Mouse (Mus musculus): ENCODE results near the gene Bcas3. TPM values are rescaled to one million over a fixed set of nuclear protein-coding genes. Genes with fewer than 3 reads are reported as not detected.

The Bcas3 gene
- total RNA-seq, 2 experiments from 2014 or later, result 36.4 to 52.8 TPM

DNA sequence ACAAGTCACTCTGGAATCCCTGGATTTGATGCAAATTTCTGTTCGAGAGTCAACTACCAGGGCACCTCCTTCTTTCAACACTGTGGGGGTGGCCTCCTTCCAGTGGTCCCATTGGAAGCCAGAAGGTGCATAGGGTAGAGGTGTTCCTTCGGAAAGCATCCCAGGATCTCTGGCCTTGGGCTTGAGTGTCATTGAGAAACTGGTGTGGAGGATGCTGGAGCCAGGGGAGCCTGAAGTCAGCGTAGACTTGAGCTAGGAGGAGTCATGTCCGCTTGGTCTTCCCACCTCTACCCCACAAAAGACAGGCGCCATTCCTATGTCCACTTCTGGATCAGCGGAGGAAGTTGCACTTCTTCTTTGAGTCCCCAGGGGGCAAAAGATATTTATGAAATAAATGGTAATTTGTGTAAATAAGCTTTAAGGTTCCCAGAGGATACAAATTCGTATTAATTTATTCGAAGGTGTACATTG lies 488.3 kb downstream of the Bcas3 start:
- DNase-seq, result no peak

DNA sequence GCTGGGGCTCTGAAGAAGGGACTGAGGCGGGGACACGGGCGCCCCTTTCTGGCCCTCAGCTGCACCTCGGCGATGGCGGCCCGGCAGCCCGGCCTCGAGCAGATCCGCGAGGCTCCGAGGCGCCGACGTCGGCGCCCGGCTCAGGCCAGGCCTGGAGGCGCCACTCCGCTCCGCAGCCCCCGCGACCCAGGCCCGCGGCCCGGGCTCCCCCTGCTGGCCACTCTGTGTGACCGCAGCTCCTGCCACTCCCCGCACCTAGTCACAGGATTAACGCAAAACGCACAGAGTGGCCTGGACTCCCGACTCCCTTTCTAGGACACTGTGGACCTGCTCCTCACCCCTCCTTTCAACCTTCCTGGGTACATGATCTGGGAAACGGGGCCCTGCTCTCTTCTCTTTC lies 489.0 kb downstream of the Bcas3 start:
- DNase-seq, result peak; percentile 80 to 91

DNA sequence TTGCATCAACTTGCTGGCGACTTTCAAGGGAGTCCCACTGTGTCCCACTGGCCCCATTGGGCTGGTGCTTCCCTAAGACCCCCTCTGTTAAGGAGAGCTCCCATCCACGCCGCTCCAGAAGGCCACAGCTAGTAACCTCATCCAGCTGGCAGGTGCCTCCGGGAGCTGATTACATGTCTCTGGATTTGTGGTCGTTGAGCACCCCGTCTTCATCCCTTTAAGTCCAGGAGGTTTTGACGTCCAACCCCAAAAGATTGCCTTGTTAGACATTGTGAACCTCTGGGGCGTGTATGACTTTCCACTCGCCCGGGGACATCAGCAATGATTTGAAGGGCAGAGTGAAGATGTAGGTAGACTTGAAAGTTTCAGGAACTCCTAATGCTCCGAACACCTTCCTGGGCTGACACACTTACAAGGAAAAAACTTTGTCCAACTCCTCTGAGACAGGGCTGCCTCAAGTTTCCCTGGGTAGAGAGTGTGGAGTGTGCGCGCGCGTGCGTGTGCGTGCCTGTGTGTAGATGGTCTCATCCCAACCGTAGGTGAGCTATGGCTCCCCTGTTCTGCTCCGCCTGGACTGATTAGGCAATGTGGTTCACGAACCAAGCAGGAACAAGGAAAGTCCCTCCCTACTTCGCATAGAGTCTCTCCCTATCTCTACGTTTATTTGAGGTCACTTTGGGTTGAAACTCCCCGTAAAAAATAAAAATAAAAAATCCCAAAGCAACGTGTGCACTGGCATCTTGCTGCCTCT lies 489.8 kb downstream of the Bcas3 start:
- DNase-seq, result peak in 1 of 2 experiments; percentile 32

DNA sequence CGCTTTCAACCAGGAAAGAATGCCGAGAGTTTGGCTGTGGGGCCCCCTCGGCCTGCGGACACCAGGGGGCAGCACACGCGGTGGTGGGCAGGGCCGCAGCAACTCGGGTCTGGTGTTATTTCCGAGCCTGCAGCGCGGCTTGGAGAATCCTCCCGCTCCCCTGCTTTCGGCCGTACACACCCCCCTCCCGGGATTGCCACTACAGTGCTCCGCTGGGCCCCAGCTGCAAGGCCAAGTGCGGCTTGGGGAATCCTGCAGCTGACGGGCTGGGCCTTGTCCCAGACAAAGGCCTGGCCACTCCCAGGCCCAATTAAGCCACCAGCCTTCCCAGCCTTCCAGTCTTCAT lies 490.4 kb downstream of the Bcas3 start:
- DNase-seq, result peak; percentile 85 to 92

DNA sequence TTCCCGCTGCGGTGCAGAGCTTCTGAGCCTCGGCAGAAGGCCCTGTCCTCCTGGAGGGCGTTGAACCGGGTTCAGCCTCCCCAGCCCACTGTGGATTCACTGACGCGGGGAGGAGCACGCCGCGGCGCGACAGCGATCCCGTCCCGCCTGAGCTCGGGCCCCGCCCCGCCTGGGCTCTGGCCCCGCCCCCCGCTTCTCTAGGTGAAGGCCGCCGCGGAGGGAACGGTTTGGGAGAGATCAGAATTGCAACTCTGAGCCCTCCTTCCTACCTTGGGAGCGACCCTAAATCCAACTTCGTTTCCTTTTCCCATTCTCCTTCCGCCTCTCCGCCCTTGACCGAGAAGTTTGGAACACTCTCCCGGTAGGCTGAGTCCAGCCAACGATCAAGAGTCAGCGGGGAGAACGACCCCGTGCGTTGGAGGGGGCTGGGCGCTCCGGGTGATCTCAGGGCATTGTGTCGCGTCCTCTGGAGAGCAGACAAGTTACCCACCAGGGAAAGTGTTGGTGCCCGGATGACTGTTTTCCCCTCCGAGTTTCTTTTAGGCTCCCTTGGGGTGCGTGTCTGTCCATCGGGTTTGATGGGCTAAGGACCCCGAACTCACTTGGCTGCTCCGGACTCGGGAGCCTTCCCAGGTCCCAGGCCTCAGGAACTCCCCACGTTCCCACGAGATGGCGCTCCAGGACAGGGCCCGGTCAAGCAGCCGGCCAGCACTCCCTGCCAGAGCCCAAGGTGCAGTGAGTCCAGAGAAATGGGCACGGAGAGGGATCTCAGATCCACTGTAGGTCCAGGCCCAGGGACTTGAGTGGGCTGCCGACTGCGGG lies 491.4 kb downstream of the Bcas3 start:
- peak; percentile 95 to 97 for DNase-seq

DNA sequence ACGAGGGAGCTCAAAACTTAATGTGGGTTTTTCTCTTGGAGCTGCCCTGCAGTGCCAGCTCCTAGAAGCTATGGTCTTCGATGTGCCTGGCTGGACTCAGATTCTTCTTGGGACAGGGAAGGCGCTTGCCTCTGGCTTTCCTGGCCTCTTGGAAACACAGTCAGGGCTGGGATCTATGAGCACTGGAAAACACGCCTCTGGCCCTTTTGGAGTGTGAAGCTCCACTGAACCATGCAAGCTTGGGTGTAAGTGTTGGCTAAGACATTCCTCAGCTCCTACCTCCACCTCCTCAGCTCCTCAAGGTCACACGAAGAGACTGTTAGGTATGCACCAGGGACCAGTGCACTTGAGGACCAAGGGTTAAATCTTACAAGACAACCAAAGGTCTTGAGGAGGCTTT lies 492.0 kb downstream of the Bcas3 start:
- no peak for DNase-seq

DNA sequence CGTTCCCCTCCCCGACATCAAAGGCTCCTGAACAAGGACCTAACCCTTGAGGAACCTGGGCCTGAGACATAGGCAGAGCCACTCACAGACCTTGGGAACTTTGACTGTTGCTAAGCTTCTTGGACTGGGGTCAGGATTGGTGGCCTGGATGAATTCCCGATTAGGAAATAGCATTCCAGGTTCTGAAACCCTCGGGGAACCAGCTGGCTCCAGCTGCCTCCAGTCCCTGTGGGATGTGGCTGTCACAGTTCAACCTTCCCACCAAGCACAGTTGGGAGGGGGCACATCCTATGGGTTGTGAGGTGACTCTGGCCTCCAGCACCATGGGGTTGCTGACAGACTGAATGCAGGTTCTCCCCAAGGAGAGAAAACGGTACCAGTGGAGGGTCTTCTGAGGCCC lies 493.0 kb downstream of the Bcas3 start:
- peak in 1 of 2 experiments; percentile 59 for DNase-seq

DNA sequence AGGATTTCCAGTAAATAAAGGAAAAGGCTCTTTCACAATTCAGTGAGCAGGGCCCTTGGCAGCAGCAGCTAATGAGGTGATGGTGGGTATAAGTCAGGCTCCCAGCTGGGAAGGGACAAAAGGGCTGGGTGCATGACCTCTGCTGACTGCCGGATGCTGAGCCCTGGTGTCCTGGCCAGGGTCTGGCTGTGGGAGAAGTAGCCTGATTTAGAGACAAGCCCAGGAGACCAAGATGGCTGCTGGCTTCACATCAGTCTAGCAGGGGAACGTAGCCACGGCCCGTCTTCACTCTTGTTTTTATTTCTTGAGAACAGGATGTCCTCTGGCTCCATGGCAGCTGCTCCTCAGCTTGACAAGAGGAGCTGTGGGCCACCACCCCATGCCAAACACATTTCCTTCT lies 493.5 kb downstream of the Bcas3 start:
- no peak for DNase-seq

DNA sequence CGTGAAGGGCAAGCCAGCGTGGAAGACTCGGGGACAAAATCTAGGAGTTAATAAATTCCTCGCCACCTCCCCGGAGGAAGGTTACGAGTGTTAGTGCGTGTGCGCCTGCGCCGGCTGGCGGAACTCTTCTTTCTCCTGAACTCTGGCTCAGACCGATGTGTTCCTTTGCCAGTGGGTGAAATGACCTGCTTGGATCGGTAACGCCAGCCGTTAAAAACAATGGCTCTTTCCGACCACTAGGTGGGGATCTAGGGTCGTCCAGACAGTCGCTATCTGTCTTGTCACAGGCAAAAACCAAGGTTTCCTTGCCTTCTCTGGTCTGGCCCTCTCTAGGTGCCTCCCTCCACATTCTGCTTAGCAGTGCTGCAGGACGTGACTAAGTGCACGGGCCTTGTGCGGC lies 496.1 kb downstream of the Bcas3 start:
- peak; percentile 77 to 82 for DNase-seq

DNA sequence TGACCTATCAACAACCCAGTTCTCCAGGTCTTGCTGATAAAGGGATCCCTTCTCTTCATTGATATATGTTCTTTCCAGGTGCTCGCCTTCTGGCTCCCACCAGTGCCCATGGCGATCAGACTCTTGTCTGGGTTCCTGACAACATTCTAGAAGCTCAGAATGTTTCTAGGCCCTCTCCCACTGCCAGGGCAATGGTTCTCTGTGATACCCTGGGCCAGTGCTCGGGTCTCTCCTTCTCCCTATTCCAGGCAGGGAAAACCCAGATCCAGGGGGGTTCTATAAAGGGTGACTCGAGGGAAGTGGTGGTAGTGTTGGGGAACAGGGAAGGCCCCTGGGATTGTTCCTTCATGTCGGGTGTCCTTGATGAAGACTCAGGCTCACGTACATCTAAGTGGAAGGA lies 497.3 kb downstream of the Bcas3 start, which contains the start of gene Gm11444:
Gene Gm11444 (minus strand): TSS at position 101 of the 400 bp plus-strand sequence.
- no peak for DNase-seq

DNA sequence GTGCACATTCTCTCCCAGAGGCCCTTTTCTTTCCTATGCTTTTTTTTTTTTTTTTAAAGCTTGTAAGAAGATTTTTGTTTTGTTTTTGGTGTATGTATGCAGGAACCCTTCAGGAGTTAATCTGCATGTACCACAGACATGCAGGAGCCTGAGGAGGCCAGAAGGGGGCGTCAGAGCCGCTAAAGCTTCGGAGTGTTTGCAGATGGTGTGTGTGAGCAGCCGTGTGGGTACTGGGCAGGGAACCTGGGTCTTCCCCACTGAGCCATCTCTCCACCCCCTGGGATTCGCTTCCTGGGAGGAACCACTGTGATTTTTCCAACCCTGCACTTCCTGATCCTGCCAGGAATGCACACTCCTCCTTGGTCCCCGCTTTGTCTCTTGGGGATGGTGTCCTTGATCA lies 497.8 kb downstream of the Bcas3 start:
- DNase-seq, result no peak

DNA sequence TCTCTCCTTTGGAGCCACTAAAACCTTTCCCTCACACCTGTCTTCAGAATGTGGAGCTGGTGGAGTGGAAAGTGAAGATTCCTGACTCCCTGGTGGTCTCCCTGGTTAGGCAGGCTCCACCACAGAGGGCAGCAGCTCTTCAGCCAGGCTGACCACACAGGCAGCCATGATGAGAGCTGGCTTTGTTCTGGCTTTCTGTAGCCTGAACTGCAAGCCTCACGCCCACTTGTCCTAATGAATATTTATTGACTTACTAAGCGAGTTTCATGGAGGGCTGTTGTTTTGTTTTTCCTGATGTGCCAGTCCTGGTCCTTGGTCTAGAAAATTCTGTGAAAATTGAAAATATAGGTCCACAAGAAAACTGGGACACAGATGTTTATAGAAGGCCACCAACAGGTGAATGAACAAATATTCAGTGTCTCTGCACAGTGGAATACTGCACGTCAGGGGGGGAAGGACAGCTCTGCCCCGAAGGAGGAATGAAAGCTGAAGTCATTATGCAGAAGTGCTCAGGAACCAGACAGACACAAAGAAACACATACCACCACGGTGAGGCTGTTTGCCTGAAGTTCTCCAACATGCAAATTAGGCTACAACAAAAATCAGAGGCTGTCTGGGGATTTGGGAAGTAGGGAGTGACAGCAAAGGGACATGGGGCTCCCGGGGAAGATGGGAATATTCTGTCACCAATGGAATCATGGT lies 505.2 kb downstream of the Bcas3 start:
- DNase-seq, result no peak

DNA sequence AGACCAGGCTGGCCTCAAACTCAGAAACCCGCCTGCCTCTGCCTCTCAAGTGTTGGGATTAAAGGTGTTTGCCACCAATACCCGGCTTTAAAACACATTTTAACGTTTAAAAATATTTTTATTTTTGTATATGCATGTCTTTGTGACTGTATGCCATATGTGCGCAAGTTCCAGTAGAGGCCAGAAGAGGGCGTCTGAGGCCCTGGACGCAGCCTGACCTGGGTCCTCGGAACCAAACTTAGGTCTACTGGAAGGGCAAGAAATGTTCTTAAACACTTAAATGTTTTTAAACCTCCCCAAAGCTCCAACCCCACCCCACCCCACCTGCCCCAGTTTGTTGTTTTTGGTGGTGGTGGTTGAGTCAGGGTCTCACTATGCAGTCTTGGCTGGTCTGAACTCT lies 511.4 kb downstream of the Bcas3 start:
- no peak for DNase-seq

Small RNA genes lying within 50 kb of the gene (microRNA-seq; reads per million reads assigned to microRNA genes)
- gene Mir5110, result not detected

Other genes starting within 250 kb of the Bcas3 start
- gene Usp32, start 213.0 kb upstream of the Bcas3 start, total RNA-seq (2021), result 10 to 100 TPM; 38.9 to 42.5 TPM
- gene 1700125H20Rik, start 182.8 kb upstream of the Bcas3 start, total RNA-seq (2021), result 1 to 10 TPM in 1 of 2 experiments, not detected in 1; 3.9 TPM
- 10 to 100 TPM; 50.4 to 50.5 TPM for gene Appbp2, start 118.0 kb upstream of the Bcas3 start, total RNA-seq (2021)
- gene Ppm1d, start 41.9 kb upstream of the Bcas3 start, total RNA-seq (2021), result 10 to 100 TPM; 16.2 to 16.6 TPM